Mouse (Mus musculus): ENCODE data around the gene Palm.

DNA sequence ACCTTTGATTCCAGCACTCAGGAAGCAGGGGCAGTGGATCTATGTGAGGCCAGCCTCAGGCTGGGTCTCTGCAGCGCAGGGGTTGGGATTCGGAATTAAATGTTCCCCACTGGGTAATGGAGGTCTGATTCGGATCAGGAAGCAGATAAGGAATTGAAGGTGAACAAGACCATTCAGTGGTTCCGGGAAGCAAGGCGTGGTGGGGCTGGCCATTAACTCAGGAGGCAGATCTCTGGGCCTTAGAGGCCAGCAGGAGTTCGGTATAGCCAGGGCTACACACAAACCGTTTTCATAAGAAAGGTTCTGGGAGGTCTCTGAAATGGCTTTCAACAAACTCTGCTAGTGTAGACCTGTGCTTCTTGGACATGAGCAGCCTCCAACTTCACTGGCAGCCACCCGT, 59.5 kb downstream of the Palm start:
- TF ChIP-seq POLR2A (IDR thresholded peaks at IDR 0.05; ENCODE audit: low read depth, low read length) (no peak), CTCF (IDR thresholded peaks at IDR 0.05; ENCODE audit: extremely low read depth, insufficient read depth, insufficient read length, insufficient replicate concordance) (no peak)
